Mouse (Mus musculus): ENCODE results near the gene Catip. TPM values are rescaled to one million over a fixed set of nuclear protein-coding genes. Genes with fewer than 3 reads are reported as not detected.
"Not testable (repeated sequence)": the region's sequence is repeated elsewhere in the genome, so short reads cannot be mapped to it uniquely, and the experiment has no call there.

The Catip gene
- total and polyA plus RNA-seq, 3 experiments = 0.29 to 2.3 (median 0.34) TPM

- H3K27me3 ChIP-seq (ENCODE audit: control insufficient read depth, insufficient read depth, low read length); H3K4me3 ChIP-seq; H3K36me3 ChIP-seq (ENCODE audit: control insufficient read depth, insufficient read depth, low read length); H3K9ac ChIP-seq (ENCODE audit: low read depth, low read length); H3K27ac ChIP-seq; H3K79me2 ChIP-seq (replicated peaks; ENCODE audit: control insufficient read depth, insufficient read depth, low read length); intact Hi-C loops (cut with DNase I); DNase-seq: not testable (repeated sequence)
- TF ChIP-seq CTCF (IDR thresholded peaks at IDR 0.05) = peak; percentile 49
- 94% methylated on average over 2 of the region's 2 CpGs for WGBS
- H3K4me1 ChIP-seq (ENCODE audit: control insufficient read depth, insufficient read depth, low read length) = peaks cover 13% of the 10 kb centered on the region
Observed at GRCm38 (mm10) chr1:74326916-74327315, 35.0 kb upstream of the Catip start.

GRCm38 (mm10) chr1:74329899-74330431, 31.9 kb upstream of the Catip start:
- TF ChIP-seq POLR2A (IDR thresholded peaks at IDR 0.05; ENCODE audit: insufficient read depth, low read depth, low read length) (no peak), EP300 (IDR thresholded peaks at IDR 0.05; ENCODE audit: insufficient read depth, low read depth, low read length) (no peak), CTCF (IDR thresholded peaks at IDR 0.05) (no peak)
- Histone ChIP-seq H3K27me3 (ENCODE audit: control insufficient read depth, insufficient read depth, low read length) (no peaks in the 10 kb centered on the region), H3K4me3 (no peak overlapping the region), H3K27ac (peak overlapping the region; percentile 33; the same call in 1 of the 2 replicates), H3K36me3 (ENCODE audit: control insufficient read depth, insufficient read depth, low read length) (no peaks in the 10 kb centered on the region), H3K79me2 (replicated peaks; ENCODE audit: control insufficient read depth, insufficient read depth, low read length) (0 out of 2 replicates have a peak, but pooled peaks cover 1% of the 10 kb centered on the region), H3K9ac (ENCODE audit: low read depth, low read length) (no peak overlapping the region), H3K4me1 (ENCODE audit: control insufficient read depth, insufficient read depth, low read length) (peaks cover 16% of the 10 kb centered on the region)
- intact Hi-C loops (cut with DNase I) = loop anchor here (2.0 kb wide), 1 partner anchor 15 kb away; no protein-coding TSS in a partner anchor
- 72% methylated on average over 7 of the region's 7 CpGs for WGBS
- no peak for DNase-seq

- peaks cover 7% of the 10 kb centered on the region for H3K36me3 ChIP-seq (ENCODE audit: control insufficient read depth, insufficient read depth, low read length)
- peaks cover 25% of the 10 kb centered on the region for H3K4me1 ChIP-seq (ENCODE audit: control insufficient read depth, insufficient read depth, low read length)
- intact Hi-C loops (cut with DNase I) = loop anchor here (2.0 kb wide), 1 partner anchor 16 kb away; no protein-coding TSS in a partner anchor
- H3K9ac ChIP-seq (ENCODE audit: low read depth, low read length) = 0 out of 2 replicates have a peak overlapping the region, but pooled peaks have one; percentile 9
- H3K27ac ChIP-seq = peak overlapping the region; percentile 91
- peak; percentile 55 to 64 for DNase-seq
- H3K27me3 ChIP-seq (ENCODE audit: control insufficient read depth, insufficient read depth, low read length) = no peaks in the 10 kb centered on the region
- TF ChIP-seq POLR2A (IDR thresholded peaks at IDR 0.05; ENCODE audit: insufficient read depth, low read depth, low read length) (peak; percentile 59; the same call in 1 of the 2 replicates), EP300 (IDR thresholded peaks at IDR 0.05; ENCODE audit: insufficient read depth, low read depth, low read length) (peak; percentile 95), CTCF (IDR thresholded peaks at IDR 0.05) (no peak)
- H3K4me3 ChIP-seq = no peak overlapping the region
- H3K79me2 ChIP-seq (replicated peaks; ENCODE audit: control insufficient read depth, insufficient read depth, low read length) = 0 out of 2 replicates have a peak, but pooled peaks cover 1% of the 10 kb centered on the region
- WGBS = 26% methylated on average over 4 of the region's 4 CpGs
Observed at GRCm38 (mm10) chr1:74331046-74331681, 30.7 kb upstream of the Catip start.

- no peaks in the 10 kb centered on the region for H3K27me3 ChIP-seq (ENCODE audit: control insufficient read depth, insufficient read depth, low read length)
- peaks cover 31% of the 10 kb centered on the region for H3K4me1 ChIP-seq (ENCODE audit: control insufficient read depth, insufficient read depth, low read length)
- 1% methylated on average over 36 of the region's 36 CpGs for WGBS
- peak; percentile 95 to 97 for DNase-seq
- peak overlapping the region; percentile 52 for H3K9ac ChIP-seq (ENCODE audit: low read depth, low read length)
- intact Hi-C loops (cut with DNase I) = loop anchor here (2.0 kb wide), 1 partner anchor 56 kb away; no protein-coding TSS in a partner anchor
- H3K79me2 ChIP-seq (replicated peaks; ENCODE audit: control insufficient read depth, insufficient read depth, low read length) = 0 out of 2 replicates have a peak, but pooled peaks cover 1% of the 10 kb centered on the region
- peaks cover 8% of the 10 kb centered on the region for H3K36me3 ChIP-seq (ENCODE audit: control insufficient read depth, insufficient read depth, low read length)
- peak overlapping the region; percentile 91 for H3K27ac ChIP-seq
- peak overlapping the region; percentile 48 for H3K4me3 ChIP-seq
- TF ChIP-seq CTCF (IDR thresholded peaks at IDR 0.05) = peak; percentile 68
- TF ChIP-seq EP300 (IDR thresholded peaks at IDR 0.05; ENCODE audit: insufficient read depth, low read depth, low read length) = peak; percentile 53; the same call in 1 of the 2 replicates
- TF ChIP-seq POLR2A (IDR thresholded peaks at IDR 0.05; ENCODE audit: insufficient read depth, low read depth, low read length) = peak; percentile 66
Observed at GRCm38 (mm10) chr1:74332241-74332763, 29.6 kb upstream of the Catip start.

GRCm38 (mm10) chr1:74332930-74333329, 29.0 kb upstream of the Catip start:
- peaks cover 34% of the 10 kb centered on the region for H3K4me1 ChIP-seq (ENCODE audit: control insufficient read depth, insufficient read depth, low read length)
- intact Hi-C loops (cut with DNase I) = loop anchor here (2.0 kb wide), 1 partner anchor 56 kb away; no protein-coding TSS in a partner anchor

More at GRCm38 (mm10) chr1:74332930-74333329, 29.0 kb upstream of the Catip start:
- TF ChIP-seq EP300 (IDR thresholded peaks at IDR 0.05; ENCODE audit: insufficient read depth, low read depth, low read length) (no peak), POLR2A (IDR thresholded peaks at IDR 0.05; ENCODE audit: insufficient read depth, low read depth, low read length) (no peak), CTCF (IDR thresholded peaks at IDR 0.05) (no peak)
- 9% methylated on average over 9 of the region's 9 CpGs for WGBS
- Histone ChIP-seq H3K27me3 (ENCODE audit: control insufficient read depth, insufficient read depth, low read length) (no peaks in the 10 kb centered on the region), H3K79me2 (replicated peaks; ENCODE audit: control insufficient read depth, insufficient read depth, low read length) (0 out of 2 replicates have a peak, but pooled peaks cover 1% of the 10 kb centered on the region), H3K4me3 (peak overlapping the region; percentile 48), H3K27ac (peak overlapping the region; percentile 91), H3K36me3 (ENCODE audit: control insufficient read depth, insufficient read depth, low read length) (peaks cover 8% of the 10 kb centered on the region), H3K9ac (ENCODE audit: low read depth, low read length) (peak overlapping the region; percentile 52)
- no peak for DNase-seq

Measured in heart, adult 2 months (tissue).